Mouse (Mus musculus) lung, embryonic 14.5 days (tissue): Measurements from ENCODE around the gene Trappc3l. TPM values are rescaled to one million over a fixed set of nuclear protein-coding genes. Genes with fewer than 3 reads are reported as not detected.
A peak's percentile ranks its signal among the peaks of the same experiment; 100 is the strongest.

Experiments used
- ATAC-seq: fragments of 200-750 bp; cut with Nextera tagmentation; 2 replicates; pipeline ENCODE4 v1.8.0; 2017; ENCODE audit warnings: mild to moderate bottlenecking, moderate TSS enrichment, moderate library complexity; ENCODE audit not compliant: insufficient read depth
- DNase-seq: peaks from one replicate; pipeline ENCODE4 v3.0.0-alpha.2; 2015
- H3K27ac ChIP-seq: fragments of 300-500 bp; sonication (generic); 2 replicates; pipeline ENCODE4 v1.5.1; 2014; ENCODE audit warnings: low read depth, mild to moderate bottlenecking, moderate library complexity
- H3K27me3 ChIP-seq: fragments of 300-500 bp; sonication (generic); 2 replicates; pipeline ENCODE4 v1.6.1; 2014; ENCODE audit warnings: low read length, control low read depth; ENCODE audit not compliant: insufficient read depth
- H3K36me3 ChIP-seq: fragments of 300-500 bp; sonication (generic); 2 replicates; pipeline ENCODE4 v1.6.1; 2014; ENCODE audit warnings: control low read depth; ENCODE audit not compliant: insufficient read depth
- H3K4me1 ChIP-seq: fragments of 300-500 bp; sonication (generic); 2 replicates; pipeline ENCODE4 v1.6.1; 2014; ENCODE audit warnings: antibody characterized with exemption, control low read depth; ENCODE audit not compliant: insufficient read depth
- H3K4me2 ChIP-seq: fragments of 300-500 bp; sonication (generic); 2 replicates; pipeline ENCODE4 v1.6.1; 2014; ENCODE audit warnings: mild to moderate bottlenecking
- H3K4me3 ChIP-seq: fragments of 300-500 bp; sonication (generic); 2 replicates; pipeline ENCODE4 v1.5.1; 2014; ENCODE audit warnings: low read depth, low read length
- H3K9ac ChIP-seq: fragments of 300-500 bp; sonication (generic); 2 replicates; pipeline ENCODE4 v1.6.1; 2014
- H3K9me3 ChIP-seq: fragments of 300-500 bp; sonication (generic); 2 replicates; pipeline ENCODE4 v1.6.1; 2016; ENCODE audit warnings: low read depth, low read length, control low read depth
- CTCF ChIP-seq: IDR thresholded peaks from 2 replicates; pipeline ENCODE4 v1.5.1; 2016; ENCODE audit warnings: antibody characterized with exemption, low read depth
- WGBS: fragments of 180-500 bp; shearing (Covaris S2); extraction: QIAGEN DNeasy Blood & Tissue Kit; methylation state at CpG from one replicate; pipeline ENCODE4 v1.1.7; 2014; 5-methylcytosine and 5-hydroxymethylcytosine counted together
- polyA plus RNA-seq: library from polyadenylated mRNA; unstranded; fragments of >200 nt; fragmentation: Nextera tagmentation; extraction: Ambion mirVana; gene quantifications from 2 replicates; pipeline ENCODE4 v1.2.1, GENCODE M21; 2014

The Trappc3l gene
- polyA plus RNA-seq, 1 experiment from 2014 or later: not detected

GRCm38 (mm10) chr10:34139768-34140167 is 102.4 kb downstream of the Trappc3l start:
- H3K9ac ChIP-seq: no peak overlapping the region
- no peaks in the 10 kb centered on the region for H3K27me3 ChIP-seq
- H3K27ac ChIP-seq: no peak overlapping the region
- no peaks in the 10 kb centered on the region for H3K36me3 ChIP-seq
- H3K4me2 ChIP-seq: no peak overlapping the region
- ATAC-seq: no peak
- no peak overlapping the region for H3K4me3 ChIP-seq
- WGBS: 51% methylated on average over 4 of the region's 4 CpGs
- H3K9me3 ChIP-seq: no peaks in the 10 kb centered on the region; the same call in 1 of the 2 replicates
- no peak for TF ChIP-seq CTCF
- no peaks in the 10 kb centered on the region for H3K4me1 ChIP-seq
- DNase-seq: no peak

DNA sequence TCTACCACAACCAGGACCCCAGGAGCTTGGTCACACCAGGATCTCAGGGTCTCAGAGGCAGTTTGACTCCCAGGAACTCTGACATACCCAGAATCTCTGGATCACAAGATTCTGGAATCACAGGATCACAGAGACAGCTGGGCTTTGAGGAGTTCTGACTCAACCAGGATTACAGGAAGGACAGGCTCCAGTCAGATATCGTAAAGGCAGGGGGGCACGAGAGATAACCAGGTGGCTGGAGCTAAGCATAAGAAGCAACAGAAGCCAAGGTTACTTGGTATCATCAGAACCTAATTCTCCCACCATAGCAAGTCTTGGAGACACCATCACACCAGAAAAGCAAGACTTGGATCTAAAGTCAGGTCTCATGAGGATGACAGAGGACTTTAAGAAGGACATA is 104.3 kb downstream of the Trappc3l start:
- no peak overlapping the region for H3K27ac ChIP-seq
- H3K9me3 ChIP-seq: no peaks in the 10 kb centered on the region; the same call in 1 of the 2 replicates
- TF ChIP-seq CTCF: no peak
- H3K36me3 ChIP-seq: no peaks in the 10 kb centered on the region
- no peaks in the 10 kb centered on the region for H3K4me1 ChIP-seq
- no peak overlapping the region for H3K4me2 ChIP-seq
- 76% methylated on average over 2 of the region's 2 CpGs for WGBS
- H3K27me3 ChIP-seq: no peaks in the 10 kb centered on the region
- ATAC-seq: no peak
- no peak overlapping the region for H3K9ac ChIP-seq
- no peak for DNase-seq
- no peak overlapping the region for H3K4me3 ChIP-seq

GRCm38 (mm10) chr10:34149772-34150171 is 112.4 kb downstream of the Trappc3l start:
- TF ChIP-seq CTCF: no peak
- ATAC-seq (no peak), DNase-seq (no peak)
- no peak overlapping the region for H3K9ac ChIP-seq
- H3K4me1 ChIP-seq: no peaks in the 10 kb centered on the region
- H3K4me3 ChIP-seq: no peak overlapping the region
- H3K36me3 ChIP-seq: peaks cover 27% of the 10 kb centered on the region
- H3K27ac ChIP-seq: no peak overlapping the region
- WGBS: 77% methylated on average over 3 of the region's 3 CpGs
- no peaks in the 10 kb centered on the region for H3K27me3 ChIP-seq
- H3K9me3 ChIP-seq: no peaks in the 10 kb centered on the region
- no peak overlapping the region for H3K4me2 ChIP-seq

- H3K4me1 ChIP-seq: no peaks in the 10 kb centered on the region
- H3K27me3 ChIP-seq: no peaks in the 10 kb centered on the region
- H3K9ac ChIP-seq: no peak overlapping the region
- 39% methylated on average over 6 of the region's 6 CpGs for WGBS
- peaks cover 27% of the 10 kb centered on the region for H3K36me3 ChIP-seq
- H3K9me3 ChIP-seq: no peaks in the 10 kb centered on the region
- DNase-seq: no peak
- no peak overlapping the region for H3K4me2 ChIP-seq
- ATAC-seq: no peak
- no peak overlapping the region for H3K27ac ChIP-seq
- no peak overlapping the region for H3K4me3 ChIP-seq
- no peak for TF ChIP-seq CTCF
These were observed 113.1 kb downstream of the Trappc3l start for GRCm38 (mm10) chr10:34150454-34150853.

- Histone ChIP-seq H3K27me3 (no peaks in the 10 kb centered on the region), H3K4me1 (no peaks in the 10 kb centered on the region), H3K4me2 (no peak overlapping the region), H3K27ac (no peak overlapping the region), H3K9ac (no peak overlapping the region), H3K9me3 (no peaks in the 10 kb centered on the region), H3K36me3 (peaks cover 31% of the 10 kb centered on the region), H3K4me3 (no peak overlapping the region)
- WGBS: 76% methylated on average over 3 of the region's 3 CpGs
- ATAC-seq: no peak
- peak; percentile 52 for DNase-seq
- TF ChIP-seq CTCF: peak; percentile 41
These were observed 114.4 kb downstream of the Trappc3l start for GRCm38 (mm10) chr10:34151827-34152226.

DNA sequence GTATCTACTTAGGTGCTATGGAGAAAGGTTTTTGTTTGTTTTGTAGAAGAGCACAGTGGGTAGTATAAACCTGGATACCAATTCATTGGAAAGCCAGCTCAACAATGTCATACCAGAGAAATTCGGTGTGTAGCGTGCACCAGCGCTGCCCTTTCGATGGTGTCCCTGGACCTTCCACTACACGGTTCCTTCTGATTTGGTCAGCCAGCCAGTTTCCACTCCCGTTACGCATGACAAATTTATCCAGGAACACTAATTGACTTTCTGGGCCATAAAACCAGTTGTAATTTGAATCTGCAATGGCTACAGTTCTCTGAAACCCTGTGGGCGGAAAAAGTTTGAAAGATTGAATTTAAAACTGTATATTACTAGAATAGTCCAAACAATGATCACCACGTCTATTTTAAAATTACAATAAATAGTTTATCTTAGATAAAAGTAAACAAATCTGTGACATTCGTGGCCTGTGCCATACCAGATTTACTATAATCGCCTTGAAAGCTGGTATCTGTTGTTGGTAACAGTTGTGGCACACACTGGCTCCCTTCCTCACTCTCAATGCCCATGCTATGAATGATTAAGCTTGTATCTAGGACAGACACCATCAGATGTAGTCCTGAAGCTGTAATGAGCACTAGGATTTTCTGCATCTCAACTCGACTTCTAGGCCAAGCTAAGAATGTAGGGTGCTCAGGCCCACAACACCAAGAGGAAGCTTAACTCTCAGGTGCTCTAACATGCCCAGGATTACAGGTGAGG is 118.6 kb downstream of the Trappc3l start:
- Histone ChIP-seq H3K27ac (no peak overlapping the region), H3K9me3 (no peaks in the 10 kb centered on the region), H3K36me3 (peaks cover 28% of the 10 kb centered on the region), H3K9ac (no peak overlapping the region), H3K4me1 (no peaks in the 10 kb centered on the region), H3K4me3 (no peak overlapping the region), H3K27me3 (no peaks in the 10 kb centered on the region), H3K4me2 (no peak overlapping the region)
- 78% methylated on average over 12 of the region's 12 CpGs for WGBS
- DNase-seq (no peak), ATAC-seq (no peak)
- no peak for TF ChIP-seq CTCF

Other genes with a start within 250 kb of the Trappc3l start
- gene Sult3a1, start 179.9 kb upstream of the Trappc3l start, polyA plus RNA-seq: not detected in 2 replicates
- gene Rsph4a, start 132.5 kb upstream of the Trappc3l start, polyA plus RNA-seq: 0.09 and 0.32 TPM in 2 replicates
- 19.3 and 20.8 TPM in 2 replicates for gene Zup1, start 86.3 kb upstream of the Trappc3l start, polyA plus RNA-seq
- 136 and 142 TPM in 2 replicates for gene Rwdd1, start 18.0 kb upstream of the Trappc3l start, polyA plus RNA-seq
- gene Calhm4, start 6.7 kb downstream of the Trappc3l start, polyA plus RNA-seq: not detected in 2 replicates
- 0.70 and 0.96 TPM in 2 replicates for gene Calhm5, start 58.9 kb downstream of the Trappc3l start, polyA plus RNA-seq
- gene Calhm6, start 90.4 kb downstream of the Trappc3l start, polyA plus RNA-seq: 1.2 and 1.5 TPM in 2 replicates
- 40.9 and 41.4 TPM in 2 replicates for gene Dse, start 170.1 kb downstream of the Trappc3l start, polyA plus RNA-seq
- 50.6 and 52.6 TPM in 2 replicates for gene Tspyl1, start 244.6 kb downstream of the Trappc3l start, polyA plus RNA-seq